Mouse (Mus musculus): ENCODE data around the gene Masp1. TPM values are rescaled to one million over a fixed set of nuclear protein-coding genes. Genes with fewer than 3 reads are reported as not detected.

Gene Masp1
- polyA plus RNA-seq, 1 experiment from 2014 or later = 6.0 TPM

DNA sequence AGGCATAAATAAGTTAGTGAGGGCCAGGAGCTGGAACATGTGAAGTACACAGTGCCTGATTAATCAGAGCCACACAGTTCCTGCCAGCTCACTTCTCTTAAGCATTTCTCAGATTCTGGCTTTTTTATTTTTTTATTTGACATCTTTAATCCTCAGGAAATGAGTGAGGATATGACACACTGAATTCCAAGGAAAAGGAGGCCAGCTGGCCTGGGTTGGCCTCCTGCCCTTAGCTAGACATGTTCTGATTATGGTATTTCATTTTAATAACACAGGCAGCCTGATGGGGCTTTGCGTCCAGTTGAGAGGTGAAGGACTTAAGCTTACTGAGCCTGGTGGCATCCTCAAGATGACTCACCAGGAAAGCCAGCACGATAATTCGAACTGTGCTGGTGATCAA lies 64.1 kb downstream of the Masp1 start:
- ATAC-seq (ENCODE audit: insufficient number of reproducible peaks, insufficient read depth, low FRiP score, low TSS enrichment, low read depth) = no peak
- Histone ChIP-seq H3K27ac (no peak overlapping the region), H3K9me3 (no peaks in the 10 kb centered on the region), H3K9ac (no peak overlapping the region), H3K4me3 (no peak overlapping the region), H3K36me3 (no peaks in the 10 kb centered on the region), H3K27me3 (no peaks in the 10 kb centered on the region), H3K4me1 (no peaks in the 10 kb centered on the region), H3K4me2 (no peak overlapping the region)
- WGBS = 79% methylated on average over 3 of the region's 3 CpGs

GRCm38 (mm10) chr16:23454376-23454775 lies 66.2 kb downstream of the Masp1 start:
- Histone ChIP-seq H3K36me3 (no peaks in the 10 kb centered on the region), H3K4me3 (no peak overlapping the region), H3K9me3 (no peaks in the 10 kb centered on the region), H3K4me1 (no peaks in the 10 kb centered on the region), H3K27me3 (no peaks in the 10 kb centered on the region), H3K4me2 (no peak overlapping the region), H3K27ac (no peak overlapping the region), H3K9ac (no peak overlapping the region)
- ATAC-seq (ENCODE audit: insufficient number of reproducible peaks, insufficient read depth, low FRiP score, low TSS enrichment, low read depth) = no peak
- WGBS = 73% methylated on average over 6 of the region's 6 CpGs

DNA sequence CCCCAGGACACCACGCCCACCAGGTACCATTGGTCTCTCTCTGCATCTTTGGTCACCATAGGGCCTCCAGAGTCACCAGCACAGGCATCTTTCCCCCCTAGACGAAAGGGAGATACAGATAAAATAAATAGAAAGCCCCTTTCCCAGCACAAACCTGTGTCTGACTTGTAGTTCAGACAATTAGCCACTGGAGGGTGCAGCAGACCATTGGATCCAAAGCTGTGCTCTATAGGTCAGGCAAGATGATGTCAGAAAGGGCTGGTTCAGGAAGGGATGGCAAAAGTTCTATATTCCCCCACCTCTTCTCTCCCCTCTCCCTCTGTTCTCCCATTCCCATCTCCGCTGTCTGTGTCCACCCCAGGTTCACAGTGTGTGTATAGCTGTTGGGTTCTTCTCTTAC lies 68.1 kb downstream of the Masp1 start:
- Histone ChIP-seq H3K4me3 (no peak overlapping the region), H3K27me3 (no peaks in the 10 kb centered on the region), H3K4me2 (no peak overlapping the region), H3K27ac (no peak overlapping the region), H3K36me3 (no peaks in the 10 kb centered on the region), H3K4me1 (no peaks in the 10 kb centered on the region), H3K9me3 (no peaks in the 10 kb centered on the region), H3K9ac (no peak overlapping the region)
- no peak for ATAC-seq (ENCODE audit: insufficient number of reproducible peaks, insufficient read depth, low FRiP score, low TSS enrichment, low read depth)
- WGBS = 15% methylated on average over 3 of the region's 3 CpGs

DNA sequence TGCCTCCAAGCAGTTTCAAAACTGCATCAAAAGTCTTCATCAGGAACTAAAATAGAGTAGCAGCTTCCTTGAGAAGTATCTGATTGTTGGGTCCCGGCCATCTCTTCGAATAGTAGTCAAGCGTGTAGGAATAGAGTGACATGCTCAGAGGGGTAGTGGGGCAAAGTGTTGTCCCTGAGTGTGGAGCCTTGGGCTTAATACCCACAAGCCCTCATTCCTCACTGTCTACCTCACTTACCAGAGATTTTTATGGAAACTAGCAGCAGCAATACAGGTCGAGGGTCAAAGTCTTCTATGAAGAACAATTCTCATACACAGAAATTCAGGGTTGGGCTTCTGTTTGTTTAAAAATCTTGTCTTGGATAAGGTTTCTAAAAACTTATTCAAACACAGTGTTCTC lies 69.8 kb downstream of the Masp1 start:
- Histone ChIP-seq H3K4me1 (no peaks in the 10 kb centered on the region), H3K4me3 (no peak overlapping the region), H3K4me2 (no peak overlapping the region), H3K27me3 (no peaks in the 10 kb centered on the region), H3K9ac (no peak overlapping the region), H3K9me3 (no peaks in the 10 kb centered on the region), H3K36me3 (no peaks in the 10 kb centered on the region), H3K27ac (no peak overlapping the region)
- 82% methylated on average over 4 of the region's 4 CpGs for WGBS
- no peak for ATAC-seq (ENCODE audit: insufficient number of reproducible peaks, insufficient read depth, low FRiP score, low TSS enrichment, low read depth)

DNA sequence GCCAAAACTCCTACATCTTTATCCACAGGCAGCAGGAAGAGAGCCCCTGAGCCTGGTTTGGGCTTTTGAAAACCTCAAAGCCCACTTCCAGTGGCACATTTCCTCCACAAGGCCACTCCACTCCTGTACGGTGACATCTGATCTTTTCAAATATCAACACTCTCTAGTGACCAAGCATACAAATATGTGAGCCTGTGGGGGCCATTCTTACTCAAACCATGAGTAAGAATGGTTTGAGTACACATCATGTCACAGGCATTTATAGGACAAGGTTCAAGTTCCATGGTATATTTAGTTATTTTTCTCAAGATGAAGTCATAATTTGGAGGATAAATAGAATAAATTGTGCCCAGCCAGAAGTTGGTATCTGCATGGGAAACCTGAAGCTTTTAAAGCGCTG lies 70.7 kb downstream of the Masp1 start:
- 79% methylated on average over 2 of the region's 2 CpGs for WGBS
- H3K9ac ChIP-seq = no peak overlapping the region
- no peaks in the 10 kb centered on the region for H3K27me3 ChIP-seq

GRCm38 (mm10) chr16:23444231-23444630 lies 76.4 kb downstream of the Masp1 start:
- no peak overlapping the region for H3K4me2 ChIP-seq
- no peak for ATAC-seq (ENCODE audit: insufficient number of reproducible peaks, insufficient read depth, low FRiP score, low TSS enrichment, low read depth)
- no peak overlapping the region for H3K27ac ChIP-seq
- H3K9ac ChIP-seq = no peak overlapping the region
- H3K4me1 ChIP-seq = no peaks in the 10 kb centered on the region
- no peaks in the 10 kb centered on the region for H3K27me3 ChIP-seq
- H3K4me3 ChIP-seq = no peak overlapping the region
- 90% methylated on average over 4 of the region's 4 CpGs for WGBS
- no peaks in the 10 kb centered on the region for H3K36me3 ChIP-seq
- H3K9me3 ChIP-seq = no peaks in the 10 kb centered on the region; the same call in 1 of the 2 replicates

More for the DNA sequence above, 70.7 kb downstream of the Masp1 start:
- Histone ChIP-seq H3K36me3 (no peaks in the 10 kb centered on the region), H3K4me2 (no peak overlapping the region), H3K4me1 (no peaks in the 10 kb centered on the region), H3K27ac (no peak overlapping the region), H3K4me3 (no peak overlapping the region), H3K9me3 (no peaks in the 10 kb centered on the region)
- no peak for ATAC-seq (ENCODE audit: insufficient number of reproducible peaks, insufficient read depth, low FRiP score, low TSS enrichment, low read depth)

- 70% methylated on average over 12 of the region's 12 CpGs for WGBS
- ATAC-seq (ENCODE audit: insufficient number of reproducible peaks, insufficient read depth, low FRiP score, low TSS enrichment, low read depth) = no peak
- Histone ChIP-seq H3K27me3 (no peaks in the 10 kb centered on the region), H3K4me3 (no peak overlapping the region), H3K27ac (no peak overlapping the region), H3K36me3 (no peaks in the 10 kb centered on the region), H3K4me1 (no peaks in the 10 kb centered on the region), H3K4me2 (no peak overlapping the region), H3K9ac (no peak overlapping the region), H3K9me3 (no peaks in the 10 kb centered on the region; the same call in 1 of the 2 replicates)
Observed at GRCm38 (mm10) chr16:23437404-23438166, 83.0 kb downstream of the Masp1 start.

GRCm38 (mm10) chr16:23429991-23430390 lies 90.6 kb downstream of the Masp1 start:
- H3K27me3 ChIP-seq = no peaks in the 10 kb centered on the region
- no peaks in the 10 kb centered on the region for H3K9me3 ChIP-seq
- H3K4me1 ChIP-seq = no peaks in the 10 kb centered on the region
- H3K27ac ChIP-seq = no peak overlapping the region
- no peak overlapping the region for H3K4me3 ChIP-seq
- no peaks in the 10 kb centered on the region for H3K36me3 ChIP-seq
- WGBS = 76% methylated on average over 8 of the region's 8 CpGs
- no peak for ATAC-seq (ENCODE audit: insufficient number of reproducible peaks, insufficient read depth, low FRiP score, low TSS enrichment, low read depth)
- H3K9ac ChIP-seq = no peak overlapping the region
- no peak overlapping the region for H3K4me2 ChIP-seq

DNA sequence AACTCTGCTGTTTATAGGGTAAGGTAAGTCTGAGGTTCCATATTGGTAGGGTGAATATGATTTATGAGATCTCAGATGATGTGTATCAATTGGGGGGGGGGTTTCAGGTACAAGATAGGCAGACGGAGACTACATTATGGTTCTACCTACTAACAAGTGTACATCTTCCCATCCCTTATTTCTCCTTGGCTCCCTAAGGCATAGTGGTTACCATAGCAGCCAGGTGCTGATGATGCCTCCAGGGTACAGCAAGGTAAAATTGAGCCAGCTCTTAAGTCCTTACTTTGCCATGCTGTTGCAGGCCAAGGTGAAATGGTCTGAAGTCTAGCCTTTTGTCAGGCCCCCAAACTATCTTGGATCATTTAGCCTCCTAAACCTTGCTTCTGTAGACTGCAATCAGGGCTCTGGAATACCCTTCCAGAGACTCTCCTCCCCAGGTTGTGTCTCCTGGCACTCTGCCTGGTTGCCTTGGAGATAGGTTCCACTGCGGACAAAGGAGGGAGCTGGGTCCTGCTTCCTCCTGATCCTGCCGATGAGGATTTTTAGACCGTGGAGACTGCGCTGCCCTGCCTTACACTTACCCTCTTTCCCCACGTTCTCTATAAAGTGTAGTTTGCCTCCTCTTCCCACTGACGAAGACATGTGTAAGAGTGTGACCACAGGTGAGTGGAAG lies 91.8 kb downstream of the Masp1 start, which contains the start of gene Rtp1:
Rtp1 (plus strand) TSS at position 487 of the 673 bp plus-strand sequence.
- no peak within 1 kb of the TSS for H3K9ac ChIP-seq
- 82% methylated on average over 7 of the region's 7 CpGs for WGBS
- H3K27me3 ChIP-seq = no peaks in the 10 kb centered on the region
- no peak for ATAC-seq (ENCODE audit: insufficient number of reproducible peaks, insufficient read depth, low FRiP score, low TSS enrichment, low read depth)
- no peaks in the 10 kb centered on the region for H3K9me3 ChIP-seq
- no peaks in the 10 kb centered on the region for H3K4me1 ChIP-seq
- no peaks in the 10 kb centered on the region for H3K36me3 ChIP-seq
- H3K4me2 ChIP-seq = no peak within 1 kb of the TSS
- H3K4me3 ChIP-seq = no peak within 1 kb of the TSS
- H3K27ac ChIP-seq = no peak within 1 kb of the TSS

- WGBS = 93% methylated on average over 1 of the region's 1 CpGs
- Histone ChIP-seq H3K9ac (no peak overlapping the region), H3K36me3 (no peaks in the 10 kb centered on the region), H3K27ac (no peak overlapping the region), H3K27me3 (no peaks in the 10 kb centered on the region), H3K4me1 (no peaks in the 10 kb centered on the region), H3K4me2 (no peak overlapping the region), H3K9me3 (no peaks in the 10 kb centered on the region), H3K4me3 (no peak overlapping the region)
- ATAC-seq (ENCODE audit: insufficient number of reproducible peaks, insufficient read depth, low FRiP score, low TSS enrichment, low read depth) = no peak
Observed at GRCm38 (mm10) chr16:23427701-23428100, 92.9 kb downstream of the Masp1 start.

GRCm38 (mm10) chr16:23423825-23424224 lies 96.8 kb downstream of the Masp1 start:
- 51% methylated on average over 5 of the region's 5 CpGs for WGBS
- H3K9me3 ChIP-seq = no peaks in the 10 kb centered on the region
- H3K27ac ChIP-seq = no peak overlapping the region
- H3K9ac ChIP-seq = no peak overlapping the region
- no peaks in the 10 kb centered on the region for H3K4me1 ChIP-seq
- H3K36me3 ChIP-seq = no peaks in the 10 kb centered on the region
- no peaks in the 10 kb centered on the region for H3K27me3 ChIP-seq
- H3K4me3 ChIP-seq = no peak overlapping the region
- ATAC-seq (ENCODE audit: insufficient number of reproducible peaks, insufficient read depth, low FRiP score, low TSS enrichment, low read depth) = no peak
- H3K4me2 ChIP-seq = no peak overlapping the region

- no peak for ATAC-seq (ENCODE audit: insufficient number of reproducible peaks, insufficient read depth, low FRiP score, low TSS enrichment, low read depth)
- 88% methylated on average over 8 of the region's 8 CpGs for WGBS
- H3K4me3 ChIP-seq = no peak overlapping the region
- H3K36me3 ChIP-seq = no peaks in the 10 kb centered on the region
- no peak overlapping the region for H3K4me2 ChIP-seq
- H3K4me1 ChIP-seq = peaks cover 12% of the 10 kb centered on the region
- no peak overlapping the region for H3K27ac ChIP-seq
- H3K9ac ChIP-seq = no peak overlapping the region
- H3K27me3 ChIP-seq = no peaks in the 10 kb centered on the region
- H3K9me3 ChIP-seq = no peaks in the 10 kb centered on the region
Observed at GRCm38 (mm10) chr16:23419565-23420085, 101.0 kb downstream of the Masp1 start.
